Mouse (Mus musculus): Measurements from ENCODE around the gene Lrrc73.

The Lrrc73 gene

GRCm38 (mm10) chr17:46262201-46262694, 8.9 kb downstream of the Lrrc73 start:
- DNase-seq (ENCODE audit: low spot score), result no peak

DNA sequence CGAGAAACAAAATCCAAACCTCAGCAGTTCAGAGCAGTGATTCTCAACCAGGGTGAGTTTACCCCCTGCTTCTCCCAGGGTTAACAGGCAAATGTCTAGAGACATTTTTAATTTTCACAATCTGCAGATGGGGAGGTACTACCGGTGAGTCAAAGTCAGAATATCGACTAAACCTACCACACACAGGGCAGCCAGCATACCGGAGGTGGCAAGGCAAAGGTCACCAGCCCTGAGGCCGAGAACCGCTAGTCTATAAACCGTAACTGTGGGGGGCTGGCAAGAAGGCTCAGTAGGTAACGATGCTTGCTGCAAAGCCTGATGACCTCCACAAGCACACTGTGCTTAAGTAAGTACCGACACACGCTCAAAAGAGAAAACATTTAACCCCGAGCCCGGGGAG, 12.2 kb downstream of the Lrrc73 start:
- DNase-seq (ENCODE audit: low spot score), result no peak

GRCm38 (mm10) chr17:46265918-46266618, 12.7 kb downstream of the Lrrc73 start:
- DNase-seq (ENCODE audit: low spot score), result no peak

- no peak for DNase-seq (ENCODE audit: low spot score)
These were observed 13.7 kb downstream of the Lrrc73 start for GRCm38 (mm10) chr17:46266986-46267385.

GRCm38 (mm10) chr17:46267511-46267910, 14.2 kb downstream of the Lrrc73 start:
- DNase-seq (ENCODE audit: low spot score), result no peak

GRCm38 (mm10) chr17:46268026-46268720, 14.8 kb downstream of the Lrrc73 start:
- no peak for DNase-seq (ENCODE audit: low spot score)

GRCm38 (mm10) chr17:46269771-46270534, 16.6 kb downstream of the Lrrc73 start:
- no peak for DNase-seq (ENCODE audit: low spot score)

DNA sequence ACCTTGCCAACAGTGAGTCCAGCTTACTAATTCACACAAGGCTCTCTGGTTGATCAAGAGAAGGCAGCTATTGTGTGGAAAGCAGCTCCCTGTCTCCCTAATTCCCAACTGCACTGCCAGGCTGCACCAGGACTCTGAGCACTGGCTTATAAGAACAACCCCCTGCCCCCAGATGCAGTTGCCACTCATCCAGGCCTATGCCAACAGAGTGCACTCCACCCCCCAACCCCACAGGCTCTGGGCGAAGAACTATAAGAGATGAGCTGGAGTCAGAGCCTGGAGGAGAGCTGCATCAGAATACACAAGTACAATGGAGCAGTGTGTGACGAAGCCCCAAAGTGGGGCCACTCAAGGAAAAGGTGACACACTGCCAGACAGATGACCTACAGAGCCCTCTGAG, 18.7 kb downstream of the Lrrc73 start:
- no peak for DNase-seq (ENCODE audit: low spot score)

DNA sequence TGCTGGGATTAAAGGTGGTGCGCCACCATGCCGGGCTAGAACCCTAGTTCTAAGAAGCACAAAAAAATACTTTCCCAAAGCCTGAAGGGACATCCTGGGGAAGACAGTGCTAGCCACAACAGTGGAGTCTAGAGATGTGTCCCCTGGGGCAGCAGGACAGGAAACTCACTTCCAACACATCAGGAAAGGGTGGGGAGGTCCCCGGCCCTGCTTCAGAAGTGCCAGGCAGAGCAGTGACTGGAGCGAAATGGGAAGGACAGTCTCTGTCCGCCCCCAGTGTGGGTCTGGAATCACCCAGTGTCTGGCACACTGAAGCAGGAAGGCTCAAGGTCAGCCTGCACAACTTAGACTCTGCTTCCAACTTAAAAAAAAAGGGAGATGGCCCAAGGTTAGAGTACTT, 19.3 kb downstream of the Lrrc73 start:
- DNase-seq (ENCODE audit: low spot score), result no peak

GRCm38 (mm10) chr17:46273803-46274236, 20.5 kb downstream of the Lrrc73 start:
- DNase-seq (ENCODE audit: low spot score), result no peak

DNA sequence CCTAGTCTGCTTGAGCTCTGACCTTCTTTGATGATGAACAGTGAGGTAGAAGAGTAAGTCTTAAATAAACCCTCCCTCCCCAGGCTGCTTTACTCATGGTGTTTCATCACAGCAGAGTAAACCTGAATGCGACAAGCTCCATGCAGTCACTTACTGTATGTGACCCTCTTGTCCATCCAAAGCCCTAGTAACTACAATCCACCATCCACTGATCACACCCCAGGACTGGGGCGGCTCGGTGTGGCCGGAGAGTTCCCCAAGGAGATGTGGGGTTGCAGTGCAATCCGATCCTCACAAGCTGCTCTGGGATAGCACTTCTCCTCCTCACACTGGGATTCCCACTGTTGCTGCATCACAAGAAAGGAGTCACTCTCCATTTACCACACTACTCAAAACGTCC, 21.1 kb downstream of the Lrrc73 start:
- DNase-seq (ENCODE audit: low spot score), result no peak

GRCm38 (mm10) chr17:46275034-46275433, 21.7 kb downstream of the Lrrc73 start:
- no peak for DNase-seq (ENCODE audit: low spot score)

DNA sequence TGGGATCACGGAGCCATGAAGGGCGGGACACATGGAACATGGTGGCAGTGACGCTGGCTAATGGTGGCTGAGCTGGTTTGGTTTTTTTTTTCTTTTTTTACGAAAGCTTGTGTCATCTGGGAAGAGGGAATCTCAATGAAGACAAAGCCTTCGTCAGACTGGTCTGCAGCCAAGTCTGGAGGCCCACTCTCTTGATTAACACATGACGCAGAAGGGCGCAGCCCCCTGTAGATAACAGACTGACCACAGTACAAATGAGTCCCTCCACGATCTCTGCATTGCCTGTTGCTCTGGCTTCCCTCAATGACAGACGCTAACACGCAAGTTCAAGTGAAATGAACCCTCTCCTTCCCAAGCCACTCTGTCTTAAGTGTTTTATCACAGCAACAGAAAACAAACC, 22.2 kb downstream of the Lrrc73 start:
- DNase-seq (ENCODE audit: low spot score), result no peak

DNA sequence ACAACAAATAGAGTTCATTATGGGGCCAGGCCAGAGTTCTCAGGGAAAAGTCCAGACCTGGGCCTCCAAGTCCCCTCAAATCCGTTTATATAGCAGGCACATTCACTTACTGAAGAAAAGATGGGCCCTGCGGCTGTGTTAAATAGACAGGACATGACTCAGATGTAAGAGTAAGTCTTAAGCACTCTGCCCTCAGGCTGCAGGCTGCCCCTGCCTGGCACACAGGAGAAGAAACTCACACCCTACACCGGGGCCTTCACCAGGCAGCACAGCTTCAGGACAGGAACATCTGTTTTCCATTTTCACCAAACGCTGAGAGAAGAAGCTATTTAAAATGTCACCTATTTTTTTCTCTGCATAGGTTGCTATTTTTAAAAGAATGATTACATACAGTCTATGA, 24.3 kb downstream of the Lrrc73 start:
- no peak for DNase-seq (ENCODE audit: low spot score)

- DNase-seq (ENCODE audit: low spot score), result no peak
These were observed 24.9 kb downstream of the Lrrc73 start for GRCm38 (mm10) chr17:46278011-46278765.

DNA sequence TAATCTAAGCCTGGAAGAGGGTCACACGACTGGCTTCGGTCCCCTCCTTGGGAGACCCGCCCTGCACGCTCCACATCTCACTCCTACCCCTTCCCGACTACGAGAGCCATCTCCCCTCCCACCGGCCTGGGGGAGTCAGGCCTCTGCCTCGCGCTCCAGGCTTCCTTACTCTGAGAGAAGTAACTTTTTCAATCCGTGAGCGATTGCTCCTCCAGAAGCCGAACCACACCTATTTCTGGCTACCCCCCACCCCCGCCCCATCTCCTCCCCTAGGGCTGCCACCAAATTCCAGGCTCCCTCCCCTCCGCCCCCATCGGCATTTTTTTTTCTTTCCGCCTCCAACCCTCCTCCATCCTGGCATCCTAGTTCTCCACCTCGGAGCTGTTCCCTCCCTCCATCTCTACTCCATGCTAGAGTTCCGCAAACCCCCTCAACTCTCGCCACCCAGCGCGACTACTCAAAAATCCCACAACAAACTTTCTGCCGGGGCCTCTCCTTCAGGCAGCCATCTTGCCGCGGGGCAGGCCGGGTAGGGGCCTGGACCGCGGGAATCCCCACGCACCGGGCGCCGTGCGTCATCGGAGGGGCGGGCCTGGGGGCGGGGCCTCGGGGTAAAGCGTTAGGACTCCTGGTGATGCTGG, 29.3 kb downstream of the Lrrc73 start, which contains the start of gene Tjap1:
TSS of gene Tjap1 (minus strand) at position 544 of the 641 bp plus-strand sequence.
- DNase-seq (ENCODE audit: low spot score), result peak; percentile 82

- DNase-seq (ENCODE audit: low spot score), result no peak
These were observed 29.8 kb downstream of the Lrrc73 start for GRCm38 (mm10) chr17:46283140-46283539.

GRCm38 (mm10) chr17:46283911-46284310, 30.6 kb downstream of the Lrrc73 start:
- no peak for DNase-seq (ENCODE audit: low spot score)

- no peak for DNase-seq (ENCODE audit: low spot score)
These were observed 31.3 kb downstream of the Lrrc73 start for GRCm38 (mm10) chr17:46284653-46285052.

DNA sequence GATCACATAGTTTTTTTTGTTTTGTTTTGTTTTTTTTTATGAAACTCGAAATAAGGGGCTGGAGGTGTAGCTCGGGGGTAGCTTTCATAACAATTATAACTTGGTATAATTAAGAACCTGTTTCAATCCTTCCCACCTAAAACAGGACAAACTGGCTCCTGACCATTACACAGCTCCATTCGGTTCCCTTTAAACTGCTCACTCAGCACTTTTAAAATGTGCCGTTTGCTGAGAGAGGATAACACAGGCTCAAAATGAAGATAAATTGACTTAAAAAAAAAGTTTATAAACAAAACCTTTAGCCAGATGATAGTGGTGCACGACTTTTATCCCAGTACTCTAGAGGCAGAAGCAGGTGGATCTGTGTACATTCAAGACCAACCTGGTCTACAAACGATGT, 32.1 kb downstream of the Lrrc73 start:
- DNase-seq (ENCODE audit: low spot score), result no peak

GRCm38 (mm10) chr17:46287678-46288095, 34.4 kb downstream of the Lrrc73 start:
- DNase-seq (ENCODE audit: low spot score), result no peak
